Mouse (Mus musculus) testis, adult 2 months (tissue): ENCODE measurements around the gene Fam184a.

Experiments used
- CTCF ChIP-seq: fragments of 200-500 bp; IDR thresholded peaks from 2 replicates; pipeline ENCODE4 v1.5.1; 2012; ENCODE audit warnings: low read depth, mild to moderate bottlenecking, inconsistent platforms, low read length, moderate library complexity; ENCODE audit not compliant: control insufficient read depth, insufficient read depth, insufficient replicate concordance
- POLR2A ChIP-seq: fragments of 200-500 bp; IDR thresholded peaks from 2 replicates; pipeline ENCODE4 v1.6.1; 2012; ENCODE audit warnings: low read depth, mild to moderate bottlenecking, inconsistent platforms, low read length, moderate library complexity; ENCODE audit not compliant: control insufficient read depth

DNA sequence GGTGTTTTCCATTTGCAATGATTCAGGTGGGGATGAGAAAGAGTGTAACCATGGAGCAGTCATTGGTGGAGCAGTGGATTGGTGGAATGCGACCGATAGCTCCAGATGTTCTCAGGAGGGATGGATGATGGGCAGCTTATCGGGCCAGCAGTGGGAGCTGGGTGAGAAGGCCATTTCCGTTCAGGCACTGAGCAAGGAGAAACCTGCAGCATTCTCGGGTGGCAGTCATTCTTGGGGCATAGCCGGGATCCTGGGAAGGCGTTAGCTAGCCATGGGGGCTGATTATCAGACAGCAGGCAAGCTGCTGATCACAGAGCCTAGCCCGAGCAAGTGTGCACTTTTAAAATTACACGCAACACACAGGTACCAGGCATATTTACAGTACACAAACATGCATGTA, 46.4 kb downstream of the Fam184a start:
- TF ChIP-seq CTCF (no peak), POLR2A (no peak)
